Mouse (Mus musculus) lung, postnatal 0 days (tissue): ENCODE data around the gene Cadm2.

ENCODE experiments used
- CTCF ChIP-seq: IDR thresholded peaks from 2 replicates; pipeline ENCODE4 v1.5.1; 2016; ENCODE audit warnings: antibody characterized with exemption, mild to moderate bottlenecking
- EP300 ChIP-seq: IDR thresholded peaks from 2 replicates; pipeline ENCODE4 v1.6.1; 2016; ENCODE audit warnings: antibody characterized with exemption, mild to moderate bottlenecking, control low read depth

GRCm38 (mm10) chr16:66793067-66793466 is 827.6 kb downstream of the Cadm2 start:
- TF ChIP-seq CTCF, result no peak
- TF ChIP-seq EP300, result no peak
